Mouse (Mus musculus) cerebellum, adult 9-10 months (tissue): ENCODE measurements around the gene Med26.
A peak's percentile ranks its signal among the peaks of the same experiment; 100 is the strongest.

ENCODE experiments used
- DNase-seq: peaks from one replicate; pipeline ENCODE4 v3.0.0; 2022

Med26 gene

GRCm38 (mm10) chr8:72547802-72548643, at the start of gene Med26:
TSS of gene Med26 (minus strand) at chr8:72548270.
- peak; percentile 97 for DNase-seq

- DNase-seq = no peak
These were observed 42.1 kb upstream of the Med26 start for GRCm38 (mm10) chr8:72590198-72590597.

- no peak for DNase-seq
These were observed 41.2 kb upstream of the Med26 start for GRCm38 (mm10) chr8:72589286-72589685.

- DNase-seq = no peak
These were observed 40.8 kb upstream of the Med26 start for GRCm38 (mm10) chr8:72588865-72589264.

- peak; percentile 46 for DNase-seq
These were observed 39.7 kb upstream of the Med26 start for GRCm38 (mm10) chr8:72587806-72588205.

GRCm38 (mm10) chr8:72584390-72584789, 36.3 kb upstream of the Med26 start:
- no peak for DNase-seq

GRCm38 (mm10) chr8:72583056-72583771, 35.1 kb upstream of the Med26 start:
- DNase-seq = no peak

GRCm38 (mm10) chr8:72579374-72579773, 31.3 kb upstream of the Med26 start:
- DNase-seq = no peak

- no peak for DNase-seq
These were observed 29.9 kb upstream of the Med26 start for GRCm38 (mm10) chr8:72577941-72578340.

GRCm38 (mm10) chr8:72577266-72577665, 29.2 kb upstream of the Med26 start:
- DNase-seq = no peak

GRCm38 (mm10) chr8:72575915-72576314, 27.8 kb upstream of the Med26 start:
- no peak for DNase-seq

GRCm38 (mm10) chr8:72573450-72573849, 25.4 kb upstream of the Med26 start:
- no peak for DNase-seq

GRCm38 (mm10) chr8:72572507-72572906, 24.4 kb upstream of the Med26 start:
- DNase-seq = peak; percentile 58

GRCm38 (mm10) chr8:72571611-72572473, 23.8 kb upstream of the Med26 start, which contains the start of gene Tmem38a:
TSS of gene Tmem38a (plus strand) at chr8:72572055.
- DNase-seq = peak; percentile 79

GRCm38 (mm10) chr8:72570633-72571610, 22.9 kb upstream of the Med26 start, which contains the start of gene Smim7:
TSS of gene Smim7 (minus strand) at chr8:72571088.
- peak; percentile 99 for DNase-seq

- DNase-seq = no peak
These were observed 17.9 kb upstream of the Med26 start for GRCm38 (mm10) chr8:72565970-72566369.

GRCm38 (mm10) chr8:72561111-72561689, 13.1 kb upstream of the Med26 start:
- DNase-seq = no peak

- no peak for DNase-seq
These were observed 7.7 kb upstream of the Med26 start for GRCm38 (mm10) chr8:72555770-72556169.

GRCm38 (mm10) chr8:72549314-72549892, 1.3 kb upstream of the Med26 start:
- DNase-seq = peak; percentile 55

- DNase-seq = peak; percentile 52
These were observed 709 bp upstream of the Med26 start for GRCm38 (mm10) chr8:72548644-72549313.
